Mouse (Mus musculus) spleen, postnatal 14 days (tissue): ENCODE measurements around the gene Sh3gl3.
A peak's percentile ranks its signal among the peaks of the same experiment; 100 is the strongest.
"Not testable (repeated sequence)": the region's sequence is repeated elsewhere in the genome, so short reads cannot be mapped to it uniquely, and the experiment has no call there.

Source experiments
- DNase-seq, 2 experiments: peaks; one replicate each; pipeline ENCODE4 v3.0.0; 2021 to 2022; ENCODE audit warnings: low spot score in 2 of 2

Gene Sh3gl3

DNA sequence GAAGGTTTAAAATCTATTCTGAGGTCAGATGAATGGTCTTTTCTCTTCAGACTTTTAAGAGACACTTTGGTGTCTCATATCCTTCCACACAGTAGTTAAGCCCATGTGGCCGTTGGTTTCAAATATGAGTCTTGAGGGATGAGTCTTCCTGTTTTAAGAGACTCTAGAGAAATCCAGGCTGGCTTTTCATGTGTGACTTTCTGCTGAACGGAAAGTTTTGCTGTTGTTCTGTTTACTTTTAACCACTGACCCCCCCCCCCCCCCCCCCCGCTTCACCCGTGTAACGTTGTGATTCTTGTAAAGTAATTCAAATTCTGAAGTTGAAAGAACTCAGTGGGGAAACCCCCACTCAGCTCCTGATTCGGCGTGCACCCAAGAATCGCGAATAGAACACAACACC is 61.8 kb downstream of the Sh3gl3 start:
- no peak for DNase-seq

- no peak for DNase-seq
These were observed 62.7 kb downstream of the Sh3gl3 start for GRCm38 (mm10) chr7:82236152-82236898.

- no peak for DNase-seq
These were observed 63.2 kb downstream of the Sh3gl3 start for GRCm38 (mm10) chr7:82236899-82237162.

DNA sequence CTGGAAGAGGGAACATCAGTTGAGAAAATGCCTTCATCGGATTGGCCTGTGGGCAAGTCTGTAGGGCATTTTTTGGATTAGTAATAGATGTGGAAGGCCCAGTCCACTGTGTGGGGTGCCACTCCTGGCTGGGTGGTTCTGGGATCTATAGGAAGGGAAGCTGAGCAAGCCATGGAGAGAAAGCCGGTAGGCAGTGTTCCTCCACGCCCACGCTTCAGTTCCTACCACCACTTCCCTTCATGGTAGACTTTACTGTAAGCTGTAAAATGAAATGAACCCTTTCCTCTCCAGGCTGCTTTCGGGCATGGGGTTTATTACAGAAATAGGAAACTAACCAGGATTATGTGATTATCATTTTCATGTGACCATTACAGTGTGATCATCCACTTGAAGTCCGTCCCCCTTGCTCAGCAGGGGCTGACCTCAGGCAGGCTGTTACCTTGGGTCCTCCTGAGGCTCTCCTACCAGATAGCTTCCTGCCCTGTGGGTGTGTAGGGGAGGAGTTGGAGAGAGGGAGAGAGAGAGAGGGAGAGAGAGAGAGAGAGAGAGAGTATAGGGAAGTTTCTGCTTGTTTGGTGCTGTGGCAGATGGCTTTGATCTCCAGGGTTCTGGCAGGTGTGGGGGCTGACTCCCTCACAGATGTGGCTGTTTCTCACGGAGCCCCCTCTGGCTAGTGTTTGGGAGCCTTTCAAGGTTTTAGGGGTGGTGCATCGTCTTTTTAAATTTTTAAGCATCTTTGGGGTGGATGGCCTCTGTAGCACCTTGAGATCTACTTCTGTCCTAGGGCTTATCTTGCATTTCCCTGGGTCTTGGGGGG is 67.0 kb downstream of the Sh3gl3 start:
- DNase-seq, result no peak

DNA sequence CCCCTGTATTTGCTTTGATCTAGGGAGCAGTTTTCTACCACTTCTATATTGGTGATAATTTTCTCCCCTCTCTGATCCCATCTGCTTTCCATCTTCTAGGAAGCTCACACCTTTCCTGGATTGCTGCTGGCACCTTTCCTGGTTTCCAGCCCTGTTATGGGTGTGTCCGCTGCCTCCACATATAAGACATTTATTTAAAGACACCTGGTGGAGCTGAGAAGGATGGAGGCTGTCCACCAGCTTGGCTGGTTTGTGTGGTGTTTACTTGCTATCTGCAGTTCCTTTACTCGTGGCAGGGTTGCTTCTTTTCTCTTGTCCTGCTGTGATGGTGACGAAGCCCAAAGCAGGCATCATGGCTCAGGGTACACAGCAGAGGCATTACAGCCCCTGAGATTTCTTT is 71.1 kb downstream of the Sh3gl3 start:
- no peak for DNase-seq

- DNase-seq, result no peak
These were observed 75.5 kb downstream of the Sh3gl3 start for GRCm38 (mm10) chr7:82248953-82249695.

DNA sequence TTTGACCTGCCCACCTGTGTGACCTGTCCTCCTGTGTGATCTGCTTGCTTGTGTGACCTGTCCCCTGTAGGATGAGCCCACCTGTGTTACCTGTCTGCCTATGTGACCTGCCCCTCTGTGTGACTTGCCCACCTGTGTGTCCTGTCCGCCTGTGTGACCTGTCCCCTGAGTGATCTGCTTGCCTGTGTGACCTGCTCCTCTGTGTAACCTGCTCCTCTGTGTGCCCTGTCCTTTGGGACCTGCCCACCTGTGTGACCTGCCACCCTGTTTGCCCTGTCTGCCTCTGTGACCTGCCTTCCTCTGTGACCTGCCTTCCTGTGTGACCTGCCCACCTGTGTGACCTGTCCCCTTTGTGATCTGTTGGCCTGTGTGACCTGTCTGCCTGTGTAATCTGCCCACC is 79.7 kb downstream of the Sh3gl3 start:
- no peak for DNase-seq

DNA sequence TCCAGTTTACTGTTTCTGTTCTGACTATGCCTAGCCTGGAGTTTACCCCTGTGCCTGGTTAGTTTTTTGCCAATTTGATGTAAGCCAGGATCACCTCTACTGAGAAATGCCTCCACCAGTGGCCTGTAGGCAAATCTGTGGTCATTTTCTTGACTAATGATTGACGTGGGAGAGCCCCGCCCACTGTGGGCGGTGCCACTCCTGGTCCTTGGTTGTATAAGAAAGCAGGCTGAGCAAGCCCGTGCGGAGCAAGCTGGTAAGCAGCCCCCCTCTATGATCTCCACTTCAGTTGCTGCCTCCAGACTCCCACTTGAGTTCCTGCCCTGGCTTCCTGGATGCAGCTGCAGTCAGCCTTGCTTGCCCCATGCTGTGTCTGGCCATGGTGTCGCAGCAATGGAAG is 83.3 kb downstream of the Sh3gl3 start:
- no peak for DNase-seq

DNA sequence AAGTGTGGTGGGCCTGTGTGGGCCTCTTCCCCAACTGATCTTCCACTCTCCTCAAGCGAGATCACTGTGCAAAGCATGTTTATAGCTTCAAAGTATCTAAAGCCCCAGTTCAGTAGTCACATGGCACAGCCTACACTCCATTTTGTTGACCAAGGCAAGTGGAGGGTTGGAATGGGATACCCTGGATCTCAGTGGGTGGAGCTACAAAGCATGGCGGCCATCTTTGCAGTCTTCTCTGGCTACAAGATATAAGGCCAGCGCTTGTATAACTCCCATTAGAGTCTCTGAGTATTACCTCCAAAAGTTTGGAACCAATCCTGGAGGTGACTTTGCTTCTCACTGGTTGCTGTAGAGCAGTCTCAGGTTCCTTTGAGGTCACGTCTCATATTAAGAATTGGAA is 83.9 kb downstream of the Sh3gl3 start:
- no peak for DNase-seq

DNA sequence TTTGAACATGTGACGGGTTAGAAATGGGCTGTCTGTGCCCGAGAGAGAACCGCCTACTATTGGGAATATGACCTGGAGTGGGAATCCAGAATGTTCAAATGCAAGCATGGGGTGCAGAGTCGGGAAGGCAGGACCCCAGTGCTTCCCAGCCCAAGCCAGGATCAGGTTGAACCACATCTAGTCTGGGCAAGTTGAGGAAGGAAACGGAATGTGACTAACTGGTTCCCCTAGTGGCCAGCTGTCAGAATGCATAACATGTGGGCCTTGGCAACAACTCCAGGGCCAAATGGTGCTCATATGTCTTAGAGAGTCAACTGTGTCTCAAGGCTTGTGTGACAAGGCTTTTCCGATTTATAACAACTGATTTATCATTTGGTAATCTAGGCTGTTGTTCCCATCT is 86.6 kb downstream of the Sh3gl3 start:
- DNase-seq, result peak in 1 of 2 experiments; percentile 7

DNA sequence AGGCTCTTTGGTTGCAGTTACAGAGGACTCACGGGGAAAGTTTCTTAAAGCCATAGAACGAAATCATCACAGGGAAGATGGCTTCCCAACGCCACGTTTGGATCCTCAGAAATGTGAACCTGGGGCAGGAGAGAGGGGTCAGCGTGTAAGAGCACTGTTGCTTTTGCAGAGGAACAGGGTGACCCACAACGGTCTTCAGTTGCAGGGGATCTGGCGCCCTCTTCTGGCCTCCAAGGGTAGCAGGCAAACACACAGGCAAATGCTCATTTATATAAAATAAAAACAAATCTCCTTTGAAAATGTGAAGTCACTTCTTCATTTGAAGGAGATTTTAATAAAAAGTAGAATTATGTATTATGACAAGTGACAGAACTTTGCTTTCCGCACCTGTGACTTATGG is 89.5 kb downstream of the Sh3gl3 start:
- DNase-seq, result peak in 1 of 2 experiments; percentile 34

- no peak for DNase-seq
These were observed 90.5 kb downstream of the Sh3gl3 start for GRCm38 (mm10) chr7:82264119-82264518.

DNA sequence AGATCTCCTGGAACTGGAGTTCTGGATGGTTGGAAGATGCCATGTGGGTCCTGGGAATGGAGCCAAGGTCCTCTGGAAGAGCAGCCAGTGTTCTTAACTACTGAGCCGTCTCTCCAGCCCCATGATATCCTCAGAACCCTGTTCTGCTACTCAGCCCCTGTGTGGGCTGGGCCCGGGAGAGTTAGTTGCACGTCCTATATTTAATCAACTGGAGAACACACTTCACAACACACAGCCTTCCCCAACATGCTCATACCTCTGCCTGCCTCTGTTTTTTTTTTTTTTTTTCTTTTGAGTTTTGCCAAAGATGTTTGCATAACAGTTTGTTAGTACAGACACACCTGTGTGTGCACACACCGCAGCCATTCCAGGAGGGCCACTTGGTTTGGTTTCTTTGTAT is 91.7 kb downstream of the Sh3gl3 start:
- DNase-seq, result no peak

DNA sequence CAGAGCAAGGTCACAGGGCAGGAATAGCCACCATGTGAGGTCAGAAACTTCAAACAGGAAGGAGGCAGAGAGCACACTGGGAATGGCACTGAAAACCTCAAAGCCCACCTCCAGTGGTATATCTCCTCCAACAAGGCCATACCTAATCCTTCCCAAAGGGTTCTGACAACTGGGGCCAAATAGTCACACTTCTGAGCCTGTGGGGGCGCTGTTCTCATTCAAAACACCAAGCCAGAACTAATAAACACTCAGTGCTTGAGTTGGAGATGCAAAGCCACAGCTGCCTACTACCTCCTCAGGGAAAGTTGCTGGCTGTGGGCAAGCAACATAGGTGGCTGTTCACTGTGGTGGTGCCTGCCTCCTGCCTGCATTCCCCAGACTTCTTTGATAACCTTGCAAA is 96.3 kb downstream of the Sh3gl3 start:
- no peak for DNase-seq

GRCm38 (mm10) chr7:82271742-82272141 is 98.1 kb downstream of the Sh3gl3 start:
- DNase-seq, result no peak

- DNase-seq, result not testable (repeated sequence)
These were observed 99.2 kb downstream of the Sh3gl3 start for GRCm38 (mm10) chr7:82272875-82273274.

DNA sequence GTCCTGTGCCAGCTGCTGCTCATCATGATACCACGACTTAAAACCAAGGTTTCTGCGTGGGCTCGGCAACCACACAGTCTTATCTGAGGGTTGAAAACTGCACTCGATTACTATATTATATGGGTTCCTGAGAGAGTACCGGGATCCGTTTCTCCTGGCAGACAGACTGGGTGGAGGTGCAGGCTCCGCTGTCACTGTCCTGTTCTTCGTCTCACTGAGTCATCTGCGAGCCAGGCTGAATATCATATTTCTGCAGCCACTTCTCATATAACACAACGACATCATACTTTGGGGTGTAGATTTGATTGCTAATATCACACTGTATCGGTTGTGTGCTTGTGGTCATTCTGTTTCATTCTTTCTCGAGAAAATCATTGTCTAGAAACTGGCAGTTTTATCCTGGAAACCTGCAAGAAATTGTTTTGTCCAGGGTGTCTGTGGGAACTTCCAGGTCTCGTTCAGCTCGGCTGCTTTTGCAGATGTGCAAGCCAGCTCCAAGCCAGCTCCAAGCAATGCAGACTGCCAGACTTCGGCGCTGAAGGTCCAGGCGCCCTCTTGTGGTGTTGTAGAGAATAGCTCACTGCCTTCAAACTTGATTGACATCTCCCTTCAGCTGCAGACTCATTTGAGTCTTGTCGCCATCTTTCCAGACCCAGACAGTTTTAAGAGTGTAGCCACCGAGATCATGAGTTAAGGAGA is 100.5 kb downstream of the Sh3gl3 start:
- no peak for DNase-seq

DNA sequence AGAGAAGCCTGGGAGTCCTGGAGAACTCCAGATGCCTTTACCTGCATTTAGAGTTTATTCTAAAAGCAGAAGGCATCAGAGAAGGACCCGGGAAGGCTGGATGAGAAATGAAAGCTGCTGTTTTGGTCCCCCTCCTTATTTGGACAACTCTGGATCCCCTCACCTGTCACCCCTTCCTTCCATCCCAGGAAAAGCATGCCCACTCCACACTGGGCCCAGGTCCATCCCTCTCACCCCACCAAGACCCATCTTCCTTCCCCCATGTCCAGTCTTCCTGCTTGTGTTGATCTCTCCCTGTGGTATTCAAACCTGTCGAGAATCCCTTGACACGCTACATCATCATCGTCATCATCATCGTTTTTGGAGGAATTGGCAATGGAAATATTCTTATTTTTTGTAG is 101.3 kb downstream of the Sh3gl3 start:
- no peak for DNase-seq

DNA sequence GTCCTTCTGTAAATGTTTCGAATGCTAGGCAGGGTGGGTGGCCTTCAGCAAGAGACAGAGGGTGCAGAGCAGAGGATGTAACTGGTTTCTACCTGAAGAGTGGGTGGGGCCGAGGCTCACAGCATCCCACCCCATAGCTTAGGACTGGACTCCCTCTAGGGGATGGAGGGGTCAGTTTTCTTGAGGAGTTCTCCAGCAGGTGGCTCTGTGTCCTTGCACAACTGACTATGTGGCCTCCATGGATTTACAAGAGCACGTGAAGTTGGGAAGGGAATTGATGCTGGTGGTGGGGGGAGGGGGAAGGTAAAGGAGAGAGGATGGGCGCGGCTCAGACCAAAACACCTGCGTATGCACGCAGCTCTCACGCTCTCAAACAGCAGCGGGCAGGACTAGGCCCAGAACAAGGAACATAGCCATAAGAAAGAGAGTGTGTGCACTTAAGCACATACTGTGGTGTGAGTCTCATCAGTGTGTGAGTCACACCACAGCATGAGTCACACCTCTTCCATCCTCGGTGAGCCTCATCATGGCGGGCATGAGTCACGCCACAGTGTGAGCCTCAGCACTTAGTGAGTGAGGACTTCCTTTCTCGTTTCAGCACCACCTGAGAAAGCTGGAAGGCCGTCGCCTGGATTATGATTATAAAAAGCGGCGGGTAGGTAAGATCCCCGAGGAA is 102.0 kb downstream of the Sh3gl3 start:
- DNase-seq, result no peak

GRCm38 (mm10) chr7:82282011-82282410 is 108.4 kb downstream of the Sh3gl3 start:
- DNase-seq, result no peak

- DNase-seq, result no peak
These were observed 108.8 kb downstream of the Sh3gl3 start for GRCm38 (mm10) chr7:82282464-82282863.

GRCm38 (mm10) chr7:82287242-82287641 is 113.6 kb downstream of the Sh3gl3 start:
- DNase-seq, result no peak
